ENCODE assay signal across 8 mouse cellular contexts in genomic region chr8:105637601-105638041, GRCm38 (mm10). TPM values are rescaled to one million over a fixed set of nuclear protein-coding genes. Genes with fewer than 3 reads are reported as not detected.
DNase-seq lines count a peak whose midpoint lies in the region; ATAC-seq and TF ChIP-seq lines count a peak whose summit lies in the region.

No protein-coding gene starts in this region.

- H3K4me2 ChIP-seq in hindbrain, embryonic 16.5 days (ENCODE audit: low read length) = peak overlapping the region; percentile 89
- peak overlapping the region; percentile 88 for H3K4me2 ChIP-seq in midbrain, embryonic 15.5 days

- no peak for TF ChIP-seq CTCF in cerebellum, adult 2 months (IDR thresholded peaks at IDR 0.05; ENCODE audit: borderline replicate concordance, insufficient read depth, low read depth, low read length)

- under 1% methylated on average over 11 of the region's 11 CpGs for WGBS in cerebellum, adult 2 months
- WGBS in hindbrain, embryonic 16.5 days = 0% methylated on average over 11 of the region's 11 CpGs
- WGBS in midbrain, embryonic 15.5 days = under 1% methylated on average over 11 of the region's 11 CpGs

- no peaks in the 10 kb centered on the region for H3K9me3 ChIP-seq in hindbrain, embryonic 16.5 days (ENCODE audit: control insufficient read depth, low read length)
- H3K9me3 ChIP-seq in midbrain, embryonic 15.5 days = no peaks in the 10 kb centered on the region

- intact Hi-C loops in left cerebral cortex, postnatal 4 days (cut with DNase I) = no loop called here

- peaks cover 6% of the 10 kb centered on the region for H3K4me1 ChIP-seq in cerebellum, adult 2 months (ENCODE audit: control insufficient read depth, insufficient read depth, low read length)
- H3K4me1 ChIP-seq in hindbrain, embryonic 16.5 days (ENCODE audit: control insufficient read depth, insufficient read depth, low read depth, low read length) = peaks cover 24% of the 10 kb centered on the region
- peaks cover 34% of the 10 kb centered on the region for H3K4me1 ChIP-seq in midbrain, embryonic 15.5 days

- no peak for DNase-seq in cerebellum, adult 2 months
- no peak for DNase-seq in cerebellum, postnatal 14 days
- peak; percentile 41 for DNase-seq in thymus, postnatal 14 days
- DNase-seq in thymus, adult 18-20 months = no peak
- DNase-seq in left cerebral cortex, postnatal 4 days = no peak
- no peak for DNase-seq in urinary bladder, postnatal 4 days (ENCODE audit: low spot score in 2 of 2)

- peak overlapping the region; percentile 93 for H3K4me3 ChIP-seq in cerebellum, adult 2 months (replicated peaks; ENCODE audit: insufficient read depth, low read depth, low read length)
- H3K4me3 ChIP-seq in hindbrain, embryonic 16.5 days (ENCODE audit: low read length) = peak overlapping the region; percentile 93
- H3K4me3 ChIP-seq in midbrain, embryonic 15.5 days = peak overlapping the region; percentile 85

- no peak for TF ChIP-seq POLR2A in cerebellum, adult 2 months (IDR thresholded peaks at IDR 0.05; ENCODE audit: borderline replicate concordance, insufficient read depth, low read length)

- no peaks in the 10 kb centered on the region for H3K36me3 ChIP-seq in hindbrain, embryonic 16.5 days (ENCODE audit: control insufficient read depth, insufficient read depth, low read length)
- H3K36me3 ChIP-seq in midbrain, embryonic 15.5 days (replicated peaks) = no peaks in the 10 kb centered on the region

- H3K27ac ChIP-seq in cerebellum, adult 2 months (ENCODE audit: insufficient read depth, low read length) = peak overlapping the region; percentile 91
- peak overlapping the region; percentile 100 for H3K27ac ChIP-seq in hindbrain, embryonic 16.5 days (ENCODE audit: low read depth, low read length)
- peak overlapping the region; percentile 100 for H3K27ac ChIP-seq in midbrain, embryonic 15.5 days

- H3K27me3 ChIP-seq in cerebellum, adult 2 months (ENCODE audit: control insufficient read depth, insufficient read depth, low read length) = no peaks in the 10 kb centered on the region
- no peaks in the 10 kb centered on the region for H3K27me3 ChIP-seq in hindbrain, embryonic 16.5 days (replicated peaks; ENCODE audit: control insufficient read depth, insufficient read depth, low read length)
- no peaks in the 10 kb centered on the region for H3K27me3 ChIP-seq in midbrain, embryonic 15.5 days (replicated peaks)

- no peak for ATAC-seq in hindbrain, embryonic 16.5 days
- no peak for ATAC-seq in midbrain, embryonic 15.5 days (replicated peaks)

- peak overlapping the region; percentile 98 for H3K9ac ChIP-seq in hindbrain, embryonic 16.5 days (ENCODE audit: low read depth, low read length)
- H3K9ac ChIP-seq in midbrain, embryonic 15.5 days = peak overlapping the region; percentile 98

RNA-seq across cellular contexts. Expression of gene Agrp, which starts 0.4 kb away (rescaled TPM):
- 0.36 and 1.00 TPM in 2 replicates for polyA plus RNA-seq in cerebellum, adult 2 months (2012; rRNA removed)
- polyA plus RNA-seq in hindbrain, embryonic 16.5 days (2015; fragmentation: Nextera tagmentation; extraction: Ambion mirVana) = 0.75 and 1.4 TPM in 2 replicates
- 1.0 and 1.1 TPM in 2 replicates for polyA plus RNA-seq in midbrain, embryonic 15.5 days (2015; fragmentation: Nextera tagmentation; extraction: Ambion mirVana)
- not detected for total RNA-seq in left cerebral cortex, postnatal 4 days (2021)

RNA-seq across cellular contexts. Expression of gene Ctcf, which starts 1.3 kb away (rescaled TPM):
- 41.6 and 45.7 TPM in 2 replicates for polyA plus RNA-seq in cerebellum, adult 2 months (2012; rRNA removed)
- polyA plus RNA-seq in hindbrain, embryonic 16.5 days (2015; fragmentation: Nextera tagmentation; extraction: Ambion mirVana) = 92.7 and 93.4 TPM in 2 replicates
- polyA plus RNA-seq in midbrain, embryonic 15.5 days (2015; fragmentation: Nextera tagmentation; extraction: Ambion mirVana) = 108 and 129 TPM in 2 replicates
- 10 to 100 TPM; 80.8 to 82.2 TPM for total RNA-seq in left cerebral cortex, postnatal 4 days (2021)

RNA-seq across cellular contexts. Expression of gene Ripor1, which starts 32.6 kb away (rescaled TPM):
- 33.4 and 35.9 TPM in 2 replicates for polyA plus RNA-seq in cerebellum, adult 2 months (2012; rRNA removed)
- polyA plus RNA-seq in hindbrain, embryonic 16.5 days (2015; fragmentation: Nextera tagmentation; extraction: Ambion mirVana) = 37.2 and 41.7 TPM in 2 replicates
- 35.4 and 36.5 TPM in 2 replicates for polyA plus RNA-seq in midbrain, embryonic 15.5 days (2015; fragmentation: Nextera tagmentation; extraction: Ambion mirVana)
- total RNA-seq in left cerebral cortex, postnatal 4 days (2021) = 10 to 100 TPM; 70.0 to 70.6 TPM

RNA-seq across cellular contexts. Expression of gene Carmil2, which starts 48.5 kb away (rescaled TPM):
- polyA plus RNA-seq in cerebellum, adult 2 months (2012; rRNA removed) = 69.8 and 72.1 TPM in 2 replicates
- 22.0 and 22.1 TPM in 2 replicates for polyA plus RNA-seq in hindbrain, embryonic 16.5 days (2015; fragmentation: Nextera tagmentation; extraction: Ambion mirVana)
- 24.9 and 25.6 TPM in 2 replicates for polyA plus RNA-seq in midbrain, embryonic 15.5 days (2015; fragmentation: Nextera tagmentation; extraction: Ambion mirVana)
- 10 to 100 TPM; 39.4 to 40.8 TPM for total RNA-seq in left cerebral cortex, postnatal 4 days (2021)
